ENCODE assay signal across 25 mouse cellular contexts in the genomic region with DNA sequence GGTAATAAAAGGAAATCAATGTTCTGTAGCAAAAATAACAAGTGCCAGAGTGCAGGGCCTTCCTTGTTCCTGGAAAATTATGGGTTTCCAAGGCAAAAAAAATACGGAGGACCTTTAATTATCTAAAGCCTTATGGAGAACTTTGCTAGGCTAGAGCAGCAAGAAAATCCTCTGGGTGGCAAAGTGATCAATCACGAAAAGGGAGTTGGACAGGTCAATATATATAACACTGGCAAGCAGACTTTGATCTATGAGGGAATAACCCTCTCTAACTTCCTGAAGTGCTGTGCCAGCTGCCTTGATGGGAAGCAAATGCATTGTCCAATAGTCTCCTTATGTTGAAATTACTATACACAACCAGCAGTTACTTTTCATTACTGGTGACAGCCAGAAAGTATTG.
"Had no signal": no experiment of that assay in that cellular context is flagged by ENCODE, and none has a peak within 500 bp of the region (broad histone marks: within the 10 kb centered on the region; RNA-seq: fewer than 3 reads in every experiment).

No protein-coding gene starts in this region.

- H3K9me3 ChIP-seq: limb, embryonic 10.5 days; limb, embryonic 13.5 days; liver, embryonic 12.5 days; lung, embryonic 15.5 days; midbrain, embryonic 15.5 days; neural tube, embryonic 15.5 days had no signal

- H3K27me3 ChIP-seq: limb, embryonic 13.5 days; liver, embryonic 12.5 days; liver, embryonic 15.5 days; lung, embryonic 15.5 days; megakaryocyte, embryonic 14.5 days; midbrain, embryonic 15.5 days; neural tube, embryonic 15.5 days had no signal

- DNase-seq: kidney, adult 8-10 months; kidney, postnatal 25 days; layer of hippocampus, adult 9-11 months; liver; lung, adult 18-20 months; lung, postnatal 10 days; lung, postnatal 36 days; right cerebral cortex, adult 18-20 months; right cerebral cortex, postnatal 14 days; right cerebral cortex, postnatal 4 days; thymus, adult 2 months; thymus, postnatal 14 days had no signal

- H3K9ac ChIP-seq: limb, embryonic 13.5 days; liver, embryonic 12.5 days; liver, embryonic 15.5 days; lung, embryonic 15.5 days; midbrain, embryonic 15.5 days; neural tube, embryonic 15.5 days had no signal

- H3K27ac ChIP-seq: layer of hippocampus, adult 2 months; limb, embryonic 10.5 days; limb, embryonic 13.5 days; liver, embryonic 12.5 days; liver, embryonic 15.5 days; lung, embryonic 15.5 days; midbrain, embryonic 15.5 days; neural tube, embryonic 15.5 days; stomach, postnatal 0 days had no signal

- H3K4me2 ChIP-seq: limb, embryonic 13.5 days; liver, embryonic 12.5 days; liver, embryonic 15.5 days; lung, embryonic 15.5 days; midbrain, embryonic 11.5 days; midbrain, embryonic 15.5 days; neural tube, embryonic 15.5 days had no signal

- ATAC-seq: intestine, postnatal 0 days; liver, embryonic 12.5 days; midbrain, embryonic 15.5 days had no signal

- H3K4me3 ChIP-seq: layer of hippocampus, adult 2 months; limb, embryonic 10.5 days; limb, embryonic 13.5 days; liver, embryonic 12.5 days; liver, embryonic 15.5 days; lung, embryonic 15.5 days; megakaryocyte, embryonic 14.5 days; midbrain, embryonic 15.5 days; myocyte; neural tube, embryonic 15.5 days had no signal

- H3K36me3 ChIP-seq: limb, embryonic 10.5 days; limb, embryonic 13.5 days; liver, embryonic 12.5 days; liver, embryonic 15.5 days; lung, embryonic 15.5 days; midbrain, embryonic 15.5 days; neural tube, embryonic 15.5 days had no signal

- H3K4me1 ChIP-seq: limb, embryonic 10.5 days; limb, embryonic 13.5 days; liver, embryonic 12.5 days; liver, embryonic 15.5 days; lung, embryonic 15.5 days; megakaryocyte, embryonic 14.5 days; midbrain, embryonic 15.5 days; neural tube, embryonic 15.5 days had no signal
